Mouse (Mus musculus): Measurements from ENCODE around the gene Ptgfr.
A peak's percentile ranks its signal among the peaks of the same experiment; 100 is the strongest.

Ptgfr gene

DNA sequence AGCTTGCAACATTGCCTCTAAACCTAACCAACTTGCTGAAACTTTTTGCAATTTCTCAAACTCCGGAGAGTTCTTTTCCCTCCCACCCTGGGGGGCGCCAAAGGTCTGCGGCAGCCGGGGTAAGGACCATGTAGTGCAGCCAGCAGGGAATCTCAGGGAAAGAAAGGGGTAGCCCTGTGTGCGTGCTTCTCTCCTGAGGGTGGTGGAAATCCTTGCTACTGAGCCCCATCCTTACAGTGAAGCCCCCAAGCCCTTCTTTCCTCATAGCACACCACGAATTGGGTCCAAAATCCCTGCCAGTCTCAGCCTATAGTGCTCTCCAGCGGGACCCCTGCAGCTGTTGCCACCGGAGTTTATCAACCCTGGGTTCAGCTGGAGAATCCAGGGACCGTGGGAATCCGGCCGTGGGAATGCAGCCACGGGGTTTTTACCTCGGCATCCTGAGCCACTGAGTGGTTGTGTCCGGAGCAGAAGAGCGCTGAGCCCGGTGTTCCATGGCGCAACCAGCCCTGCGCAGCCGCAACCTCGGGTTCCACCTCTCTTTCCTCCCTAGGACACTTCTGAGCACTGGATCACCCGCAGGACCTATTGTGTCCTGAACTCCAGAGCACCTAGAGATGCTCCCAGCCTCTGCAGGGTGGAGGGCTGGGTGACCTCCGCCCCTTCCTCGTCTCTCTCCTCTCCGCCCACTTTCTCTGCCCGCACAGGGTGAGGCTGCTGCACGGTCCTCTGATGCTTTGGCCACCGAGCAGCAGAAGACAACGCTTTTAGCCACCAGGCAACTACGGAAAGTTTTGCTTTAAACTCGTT is at the start of gene Ptgfr:
Gene Ptgfr (minus strand): TSS at position 760 of the 810 bp plus-strand sequence.
- DNase-seq (ENCODE audit: low read depth): no peak

DNA sequence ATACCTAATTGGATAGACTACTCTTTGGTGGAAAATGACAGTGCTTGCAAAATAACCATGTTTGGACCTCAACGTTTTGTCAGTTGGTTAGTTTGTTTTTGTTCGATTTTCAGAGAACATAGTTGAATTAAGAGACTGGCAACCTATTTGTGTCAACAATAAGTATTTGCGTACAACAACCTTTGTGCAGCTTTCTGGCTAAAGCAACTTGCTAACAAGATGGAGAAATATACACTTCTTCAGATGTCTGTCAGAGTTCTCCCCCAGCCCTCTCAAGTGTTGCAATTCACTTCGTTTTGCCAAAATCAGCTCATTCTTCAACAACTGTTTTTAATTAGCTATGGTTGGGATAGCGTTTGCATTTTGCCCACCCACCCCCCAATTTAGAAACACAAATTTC is 46.5 kb upstream of the Ptgfr start:
- no peak for DNase-seq (ENCODE audit: low read depth)

DNA sequence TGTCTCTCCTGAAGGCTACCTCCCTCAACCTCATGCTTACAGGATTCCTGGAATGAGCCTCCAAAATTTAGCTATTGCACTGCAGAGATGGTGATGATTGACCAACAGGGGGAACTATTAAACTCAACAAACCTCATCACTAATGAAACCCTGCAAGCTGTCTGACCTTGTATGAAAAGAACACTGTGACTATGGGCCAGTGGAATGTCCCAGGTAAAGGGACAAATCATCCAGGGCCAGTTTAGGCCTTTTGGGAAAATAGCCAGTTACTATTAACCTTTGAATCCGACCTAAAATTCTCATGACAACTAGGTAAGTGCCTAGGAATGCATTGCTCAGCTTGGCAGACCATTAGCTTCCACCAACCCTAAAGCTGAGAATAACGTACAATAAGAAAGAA is 42.6 kb upstream of the Ptgfr start:
- DNase-seq (ENCODE audit: low read depth): no peak

GRCm38 (mm10) chr3:151868970-151869369 is 31.5 kb upstream of the Ptgfr start:
- DNase-seq (ENCODE audit: low read depth): peak; percentile 47

GRCm38 (mm10) chr3:151851344-151851743 is 13.9 kb upstream of the Ptgfr start:
- no peak for DNase-seq (ENCODE audit: low read depth)

DNA sequence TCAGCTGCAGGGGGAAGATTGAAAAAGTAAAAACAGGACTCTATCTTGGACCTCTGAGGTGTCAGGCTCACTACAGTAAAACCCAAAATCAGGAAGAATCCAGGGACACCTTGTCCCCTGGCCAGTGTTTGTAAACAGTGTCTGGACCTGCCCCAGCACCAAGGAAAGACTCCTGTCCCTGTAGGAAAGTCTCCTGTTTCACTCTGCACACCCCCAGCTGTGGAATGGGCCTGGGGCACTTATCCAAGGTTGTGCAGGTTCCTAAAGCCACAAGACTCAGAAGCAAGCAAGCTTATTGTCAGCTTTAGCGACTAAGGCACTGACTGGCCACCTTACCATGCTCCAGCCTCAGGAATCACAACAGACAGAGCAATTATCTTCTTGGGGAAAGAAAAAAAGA is 13.2 kb upstream of the Ptgfr start:
- DNase-seq (ENCODE audit: low read depth): no peak

- DNase-seq (ENCODE audit: low read depth): no peak
Measured at GRCm38 (mm10) chr3:151846292-151846691, 8.9 kb upstream of the Ptgfr start.

GRCm38 (mm10) chr3:151844361-151845154 is 7.1 kb upstream of the Ptgfr start:
- DNase-seq (ENCODE audit: low read depth): no peak

GRCm38 (mm10) chr3:151840688-151841087 is 3.3 kb upstream of the Ptgfr start:
- no peak for DNase-seq (ENCODE audit: low read depth)

GRCm38 (mm10) chr3:151838372-151838771 is 942 bp upstream of the Ptgfr start:
- DNase-seq (ENCODE audit: low read depth): no peak

DNA sequence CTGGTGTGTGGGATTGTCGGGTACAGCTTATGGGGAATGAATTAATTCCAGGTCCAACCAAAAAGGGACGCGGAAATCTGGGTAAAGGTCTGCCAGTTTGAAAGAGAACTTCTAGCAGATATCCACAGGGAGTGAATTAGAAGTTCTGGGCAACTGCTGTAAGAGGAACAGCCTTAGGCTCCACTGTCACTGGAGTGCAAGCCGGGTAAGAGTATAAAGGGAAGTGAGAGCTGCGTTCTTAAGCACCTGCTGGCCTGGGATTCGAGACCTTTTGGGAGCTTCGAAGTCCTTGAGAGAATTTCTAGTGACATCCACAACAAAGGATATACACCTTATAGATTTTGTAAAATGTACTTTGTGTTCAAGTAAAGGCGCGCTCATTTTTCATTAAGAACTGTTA is 319 bp upstream of the Ptgfr start:
- no peak for DNase-seq (ENCODE audit: low read depth)

- DNase-seq (ENCODE audit: low read depth): no peak
Measured at GRCm38 (mm10) chr3:151836451-151836850, 979 bp downstream of the Ptgfr start.

DNA sequence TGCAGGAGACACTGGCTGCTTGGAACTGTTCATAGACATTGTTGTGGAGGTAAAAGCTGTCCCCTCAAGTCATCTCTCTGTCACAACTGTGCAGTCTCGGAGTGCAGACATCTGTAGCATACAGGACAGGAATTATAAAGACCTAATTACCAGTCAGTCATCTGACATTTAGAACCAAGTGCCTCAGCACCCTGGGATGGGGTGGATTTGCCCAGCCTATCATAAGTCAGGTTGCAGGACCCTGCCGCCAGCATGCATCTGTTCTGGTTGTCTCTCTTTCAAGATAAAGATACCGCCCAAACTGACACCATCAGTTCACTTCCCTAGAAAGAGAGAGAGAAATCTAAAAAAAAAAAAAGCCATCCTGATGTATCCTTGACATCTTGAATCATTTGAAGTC is 1.6 kb downstream of the Ptgfr start:
- DNase-seq (ENCODE audit: low read depth): no peak

DNA sequence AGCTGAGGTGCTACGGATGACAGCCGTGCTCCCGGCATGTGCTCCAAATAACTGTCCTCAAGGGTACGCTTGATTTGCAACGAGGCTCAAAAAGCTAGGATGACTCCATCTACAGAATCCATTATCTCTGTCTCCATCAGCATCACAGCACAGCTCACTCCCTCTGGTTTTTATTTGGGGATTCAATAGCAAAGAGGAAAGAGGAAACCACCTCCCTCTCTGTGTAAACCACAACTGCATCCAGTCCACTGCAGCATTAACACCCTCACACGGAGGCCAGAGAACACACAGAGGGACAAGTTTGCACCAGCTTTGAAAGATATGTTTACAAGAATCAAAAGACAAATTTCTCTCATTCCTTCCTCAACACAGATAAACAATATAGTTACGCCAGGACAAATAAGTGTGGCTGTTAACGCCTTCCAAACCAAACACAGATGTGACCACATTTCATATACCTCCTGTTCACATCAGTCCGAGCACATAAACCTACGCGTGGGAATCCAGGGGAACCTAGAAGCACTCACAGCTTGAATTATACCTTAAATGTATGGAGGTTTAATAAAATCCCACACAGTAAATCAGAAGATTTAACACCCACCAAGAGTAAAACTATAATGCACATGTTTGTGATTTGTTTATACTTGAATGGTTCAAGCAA is 9.3 kb downstream of the Ptgfr start:
- no peak for DNase-seq (ENCODE audit: low read depth)

GRCm38 (mm10) chr3:151819811-151820210 is 17.6 kb downstream of the Ptgfr start:
- no peak for DNase-seq (ENCODE audit: low read depth)

DNA sequence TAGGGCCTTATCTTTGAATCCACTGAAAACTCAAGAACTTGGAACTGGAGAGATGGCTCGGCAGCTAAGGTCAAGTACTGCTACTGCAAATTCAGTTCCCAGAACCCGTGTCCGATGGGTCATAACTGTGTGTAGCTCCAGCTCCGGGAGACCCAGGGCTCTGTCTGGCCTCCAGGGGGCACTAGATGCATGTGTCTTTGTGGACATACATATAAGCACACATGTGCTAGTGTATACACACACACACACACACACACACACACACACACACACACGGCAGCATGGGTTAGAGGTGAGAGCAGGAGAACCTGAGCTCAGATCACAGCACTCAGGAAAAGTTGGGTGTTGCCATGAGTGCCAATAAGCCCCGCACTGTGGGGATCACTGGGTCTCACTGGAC is 19.2 kb downstream of the Ptgfr start:
- peak; percentile 50 for DNase-seq (ENCODE audit: low read depth)

DNA sequence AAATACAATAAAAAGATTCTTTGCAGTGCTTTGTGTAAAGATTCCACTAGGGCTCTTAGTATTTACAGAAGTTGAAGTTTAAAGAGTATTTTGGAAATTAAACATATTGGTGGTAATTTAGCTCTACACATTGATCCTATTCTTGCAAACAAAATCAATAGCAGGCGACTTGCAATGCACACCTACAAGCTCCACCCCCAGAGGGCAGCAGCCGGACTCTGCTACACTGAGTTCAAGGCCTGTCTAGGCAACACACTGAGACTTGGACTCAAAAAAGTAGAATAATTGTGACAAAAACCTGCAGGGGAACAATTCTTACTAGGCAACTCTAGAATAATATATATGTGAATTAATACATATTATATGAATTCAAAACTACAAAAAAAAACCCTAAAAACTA is 28.8 kb downstream of the Ptgfr start:
- peak; percentile 4 for DNase-seq (ENCODE audit: low read depth)

DNA sequence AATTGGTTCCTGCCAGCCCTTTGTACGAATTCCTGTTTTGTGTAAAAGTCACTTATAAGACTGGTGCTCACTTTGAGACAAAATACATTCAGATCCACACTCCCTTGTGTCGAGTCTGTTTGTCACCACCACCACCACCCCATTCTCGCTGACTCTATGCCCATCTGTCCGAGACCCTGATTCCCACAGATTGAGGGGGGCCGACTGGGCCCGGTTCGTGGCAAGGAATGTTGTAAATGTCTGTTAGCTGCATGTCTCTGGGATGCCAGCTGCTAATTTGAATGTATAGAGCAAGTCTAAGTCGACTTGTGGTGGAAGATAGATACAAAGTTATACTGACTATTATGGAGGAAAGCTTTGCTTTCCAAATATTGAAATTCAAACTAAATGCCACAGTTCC is 48.8 kb downstream of the Ptgfr start:
- DNase-seq (ENCODE audit: low read depth): no peak

DNA sequence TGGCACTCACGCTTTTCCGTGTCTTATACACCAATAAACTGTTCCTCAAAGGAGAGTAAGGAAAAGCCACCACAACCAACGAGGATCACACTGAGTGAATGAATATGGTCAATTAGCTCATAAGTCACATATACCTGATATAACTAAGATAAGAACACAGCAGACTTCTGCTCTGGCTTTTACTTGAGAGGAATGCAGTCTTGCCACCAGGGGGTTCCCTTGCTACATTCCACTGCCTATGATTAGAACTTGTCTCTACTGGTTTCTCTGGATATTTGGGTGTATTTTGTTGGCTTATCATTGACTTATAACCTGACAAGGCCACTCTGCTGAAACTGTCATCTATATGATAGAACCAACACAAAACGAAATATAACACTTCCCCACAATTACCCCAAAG is 62.3 kb downstream of the Ptgfr start:
- DNase-seq (ENCODE audit: low read depth): peak; percentile 38

DNA sequence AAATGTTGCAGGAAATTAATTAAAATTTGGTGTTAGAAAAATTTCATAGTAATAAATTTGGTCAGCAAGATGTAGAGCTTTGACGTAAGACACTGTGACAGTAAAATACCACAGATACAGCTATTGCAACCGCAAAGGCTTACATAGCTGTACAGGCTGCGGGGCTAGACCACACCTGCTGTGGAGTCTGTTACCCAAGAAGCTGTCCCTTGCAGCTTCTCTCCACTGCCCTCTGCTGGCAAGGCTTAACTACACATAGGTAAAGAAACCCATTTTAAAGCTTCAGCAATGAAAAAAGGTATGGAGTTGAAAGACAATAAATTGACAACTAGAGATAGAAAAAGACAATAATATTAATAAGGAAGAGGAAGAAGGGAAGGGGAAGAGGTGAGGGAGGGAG is 66.4 kb downstream of the Ptgfr start:
- DNase-seq (ENCODE audit: low read depth): peak; percentile 65

DNA sequence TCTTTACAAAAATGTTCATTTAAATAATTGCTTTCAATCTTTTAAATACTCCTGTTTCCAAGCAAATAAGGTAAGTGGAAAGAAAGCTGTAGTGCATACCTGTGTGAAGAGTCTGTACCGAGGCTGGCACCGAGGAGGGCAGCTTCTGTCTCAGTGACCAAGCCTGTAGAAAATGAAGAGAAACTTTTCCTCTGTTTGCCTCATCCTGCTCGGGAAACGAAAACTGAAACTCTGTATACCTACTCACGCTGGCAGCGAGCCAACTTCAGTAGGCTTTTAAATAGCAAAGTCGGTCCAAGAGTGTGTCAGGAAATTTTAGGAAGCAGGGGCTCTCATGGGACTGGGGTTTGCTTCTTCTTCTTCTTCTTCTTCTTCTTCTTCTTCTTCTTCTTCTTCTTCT is 87.7 kb downstream of the Ptgfr start, which contains the start of gene Ifi44:
Gene Ifi44 (minus strand): TSS at position 224 of the 400 bp plus-strand sequence.
- no peak for DNase-seq (ENCODE audit: low read depth)

DNA sequence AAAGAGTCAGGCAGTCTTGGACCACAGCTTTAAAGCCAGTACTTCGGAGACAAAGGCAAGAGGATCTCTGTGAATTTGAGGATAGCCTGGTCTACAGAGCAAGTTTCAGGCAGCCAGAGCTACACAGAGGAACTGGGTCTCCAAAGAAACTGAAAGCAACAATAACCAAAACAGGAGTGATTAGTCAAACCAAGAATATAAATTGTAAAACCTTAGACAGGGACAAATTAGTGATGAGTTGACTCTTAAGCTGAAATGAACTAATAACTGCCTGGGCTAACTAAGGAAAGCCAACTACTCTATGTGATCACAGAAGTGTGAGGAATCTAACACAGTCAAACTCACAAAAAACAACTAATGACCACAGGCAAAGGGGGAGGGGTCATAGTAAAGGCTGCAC is 88.9 kb downstream of the Ptgfr start:
- DNase-seq (ENCODE audit: low read depth): no peak
